Mouse (Mus musculus): ENCODE measurements around the gene Nell2.

GRCm38 (mm10) chr15:95047486-95047885 lies 480.9 kb downstream of the Nell2 start:
- TF ChIP-seq CTCF (IDR thresholded peaks at IDR 0.05; ENCODE audit: control insufficient read depth, insufficient read depth, insufficient read length) (no peak), MAX (IDR thresholded peaks at IDR 0.05) (no peak)
